ENCODE assay signal across 8 mouse cellular contexts in the genomic region with DNA sequence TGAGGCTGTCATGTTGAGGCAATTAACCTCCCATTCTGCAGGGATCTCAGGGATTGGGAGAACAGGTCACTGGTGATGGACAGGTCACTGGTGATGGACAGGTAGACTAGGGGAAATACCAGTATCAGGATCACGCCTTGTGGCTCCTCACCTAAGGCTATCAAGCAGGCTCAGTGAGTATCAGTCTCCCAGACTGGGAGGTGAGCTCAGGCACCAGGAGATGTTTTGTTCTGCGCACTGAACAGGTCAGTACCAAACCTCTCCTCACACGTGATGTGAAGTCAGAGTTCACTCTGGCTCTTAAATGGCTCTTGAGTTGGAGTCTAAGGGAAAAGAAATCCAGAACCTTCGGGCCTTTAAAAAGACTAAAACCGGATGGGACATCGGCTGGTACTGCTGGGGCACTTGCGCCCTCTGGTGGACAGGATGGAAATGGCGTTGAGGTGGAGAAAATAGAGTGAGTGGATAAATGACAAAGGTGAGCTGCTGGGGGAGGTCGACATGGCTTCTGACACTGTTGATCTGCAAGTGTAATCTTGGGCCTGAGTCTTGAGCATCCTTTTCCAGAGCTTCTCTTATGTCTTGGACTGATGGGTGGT. TPM values are rescaled to one million over a fixed set of nuclear protein-coding genes. Genes with fewer than 3 reads are reported as not detected.
DNase-seq lines count a peak whose midpoint lies in the region; ATAC-seq and TF ChIP-seq lines count a peak whose summit lies in the region.

No protein-coding gene starts in this region.

- H3K36me3 ChIP-seq in liver, embryonic 12.5 days: no peaks in the 10 kb centered on the region
- H3K36me3 ChIP-seq in myocyte (ENCODE audit: control insufficient read depth, insufficient read depth): no peaks in the 10 kb centered on the region
- no peaks in the 10 kb centered on the region for H3K36me3 ChIP-seq in stomach, postnatal 0 days (ENCODE audit: control insufficient read depth, insufficient read depth, low read length)

- no peak overlapping the region for H3K4me2 ChIP-seq in liver, embryonic 12.5 days
- peak overlapping the region; percentile 25 for H3K4me2 ChIP-seq in myocyte (ENCODE audit: low read depth)
- H3K4me2 ChIP-seq in stomach, postnatal 0 days (replicated peaks; ENCODE audit: low read depth): no peak overlapping the region

- H3K4me3 ChIP-seq in liver, embryonic 12.5 days: no peak overlapping the region
- H3K4me3 ChIP-seq in cerebellum, adult 2 months (replicated peaks; ENCODE audit: insufficient read depth, low read depth, low read length): no peak overlapping the region
- H3K4me3 ChIP-seq in myocyte: no peak overlapping the region
- H3K4me3 ChIP-seq in stomach, postnatal 0 days (ENCODE audit: low read depth, low read length): no peak overlapping the region

- DNase-seq in liver: peak; percentile 77
- DNase-seq in cerebellum, adult 2 months: peak; percentile 57 to 80
- peak; percentile 76 for DNase-seq in forelimb bud, embryonic 11.5 days (ENCODE audit: low read depth, low spot score)
- DNase-seq in induced T-regulatory cell, adult 2 months (ENCODE audit: low read depth): peak; percentile 91
- peak; percentile 72 to 76 for DNase-seq in left cerebral cortex, postnatal 36 days (ENCODE audit: low spot score in 2 of 2)
- DNase-seq in stomach, postnatal 0 days (ENCODE audit: low spot score): peak; percentile 74

- TF ChIP-seq POLR2A in cerebellum, adult 2 months (IDR thresholded peaks at IDR 0.05; ENCODE audit: borderline replicate concordance, insufficient read depth, low read length): no peak
- no peak for TF ChIP-seq POLR2A in myocyte (IDR thresholded peaks at IDR 0.05; ENCODE audit: insufficient read length, low read depth)

- WGBS in liver, embryonic 12.5 days (ENCODE audit: insufficient replicate concordance): 9% methylated on average over 9 of the region's 9 CpGs
- whole genome bisulfite sequencing in cerebellum, adult 2 months: 12% methylated on average over 9 of the region's 9 CpGs
- 9% methylated on average over 9 of the region's 9 CpGs for WGBS in stomach, postnatal 0 days

- H3K27ac ChIP-seq in liver, embryonic 12.5 days: no peak overlapping the region
- H3K27ac ChIP-seq in cerebellum, adult 2 months (ENCODE audit: insufficient read depth, low read length): no peak overlapping the region
- no peak overlapping the region for H3K27ac ChIP-seq in stomach, postnatal 0 days (replicated peaks)

- intact Hi-C loops in left cerebral cortex, postnatal 36 days (cut with DNase I): loop anchor here (1.0 to 10.0 kb wide), 3 partner anchors 69 to 696 kb away; a partner anchor contains a TSS

- peaks cover 10% of the 10 kb centered on the region for H3K4me1 ChIP-seq in liver, embryonic 12.5 days
- H3K4me1 ChIP-seq in cerebellum, adult 2 months (ENCODE audit: control insufficient read depth, insufficient read depth, low read length): peaks cover 5% of the 10 kb centered on the region; the same call in 1 of the 2 replicates
- no peaks in the 10 kb centered on the region for H3K4me1 ChIP-seq in stomach, postnatal 0 days (replicated peaks; ENCODE audit: control insufficient read depth, insufficient read depth)

- peaks cover 7% of the 10 kb centered on the region; the same call in 1 of the 2 replicates for H3K27me3 ChIP-seq in liver, embryonic 12.5 days (replicated peaks)
- no peaks in the 10 kb centered on the region for H3K27me3 ChIP-seq in cerebellum, adult 2 months (ENCODE audit: control insufficient read depth, insufficient read depth, low read length)
- peaks cover 22% of the 10 kb centered on the region for H3K27me3 ChIP-seq in myocyte (ENCODE audit: control insufficient read depth, insufficient read depth, insufficient read length)
- H3K27me3 ChIP-seq in stomach, postnatal 0 days (ENCODE audit: control insufficient read depth, insufficient read depth, low read length): no peaks in the 10 kb centered on the region

- TF ChIP-seq EP300 in stomach, postnatal 0 days (optimal IDR thresholded peaks at IDR 0.05): no peak

- no peak overlapping the region for H3ac ChIP-seq in myocyte (ENCODE audit: control insufficient read depth, insufficient read length)

- peak; percentile 93 for TF ChIP-seq CTCF in cerebellum, adult 2 months (IDR thresholded peaks at IDR 0.05; ENCODE audit: borderline replicate concordance, insufficient read depth, low read depth, low read length)
- peak; percentile 99 for TF ChIP-seq CTCF in stomach, postnatal 0 days (IDR thresholded peaks at IDR 0.05; ENCODE audit: low read depth)

- H3K9ac ChIP-seq in liver, embryonic 12.5 days: no peak overlapping the region
- H3K9ac ChIP-seq in stomach, postnatal 0 days (ENCODE audit: low read length): no peak overlapping the region

- no peaks in the 10 kb centered on the region for H3K9me3 ChIP-seq in liver, embryonic 12.5 days (replicated peaks)
- H3K9me3 ChIP-seq in stomach, postnatal 0 days (ENCODE audit: control insufficient read depth, low read length): no peaks in the 10 kb centered on the region

- no peak for ATAC-seq in liver, embryonic 12.5 days
- ATAC-seq in stomach, postnatal 0 days (ENCODE audit: low FRiP score, low TSS enrichment): peak; percentile 24

- H3K79me2 ChIP-seq in myocyte (ENCODE audit: control insufficient read depth, insufficient read depth): no peaks in the 10 kb centered on the region

TF ChIP-seq in myocyte, 11 proteins besides CTCF, POLR2A, EP300 and RAD21:
- TF ChIP-seq MYOD1 (IDR thresholded peaks at IDR 0.05; ENCODE audit: control insufficient read depth in 1 of 3, insufficient read length in 2 of 3, low read depth in 2 of 3): no peak
- no peak for TF ChIP-seq CEBPB (IDR thresholded peaks at IDR 0.05; ENCODE audit: insufficient read depth, poor library complexity, severe bottlenecking)
- TF ChIP-seq SRF (IDR thresholded peaks at IDR 0.05; ENCODE audit: control insufficient read depth, insufficient read length, low read depth): no peak
- no peak for TF ChIP-seq TCF3 (IDR thresholded peaks at IDR 0.05; ENCODE audit: insufficient read length, low read depth)
- TF ChIP-seq MYOG (IDR thresholded peaks at IDR 0.05; ENCODE audit: control insufficient read depth in 1 of 3, insufficient read depth in 1 of 3, insufficient read length in 2 of 3, low read depth in 2 of 3): no peak
- TF ChIP-seq E2F4 (IDR thresholded peaks at IDR 0.05; ENCODE audit: insufficient read depth): no peak
- TF ChIP-seq USF1 (IDR thresholded peaks at IDR 0.05; ENCODE audit: low read depth): no peak
- TF ChIP-seq POLR2AphosphoS2 (IDR thresholded peaks at IDR 0.05; ENCODE audit: insufficient read length, low read depth): no peak
- no peak for TF ChIP-seq MAX (IDR thresholded peaks at IDR 0.05; ENCODE audit: low read depth)
- no peak for TF ChIP-seq TCF12 (IDR thresholded peaks at IDR 0.05; ENCODE audit: insufficient read depth, poor library complexity, severe bottlenecking)
- no peak for TF ChIP-seq REST (IDR thresholded peaks at IDR 0.05; ENCODE audit: insufficient read depth, insufficient read length)

RNA-seq across cellular contexts. Expression of a gene that starts 11.3 kb away (rescaled TPM):
- polyA plus RNA-seq in liver, embryonic 12.5 days (2016; fragmentation: Nextera tagmentation; extraction: Ambion mirVana): 5.0 and 6.3 TPM in 2 replicates
- 6.8 and 7.7 TPM in 2 replicates for polyA plus RNA-seq in cerebellum, adult 2 months (2012; rRNA removed)
- total RNA-seq in left cerebral cortex, postnatal 36 days (2021): 1 to 10 TPM; 5.7 to 6.5 TPM
- polyA plus RNA-seq in myocyte (2012; fragmentation: generic; extraction: Trizol): 4.7 TPM
- polyA plus RNA-seq in stomach, postnatal 0 days (2015; fragmentation: Nextera tagmentation; extraction: Ambion mirVana): 3.8 and 4.8 TPM in 2 replicates

RNA-seq across cellular contexts. Expression of a gene that starts 24.3 kb away (rescaled TPM):
- polyA plus RNA-seq in liver, embryonic 12.5 days (2016; fragmentation: Nextera tagmentation; extraction: Ambion mirVana): 7.7 and 8.0 TPM in 2 replicates
- 27.9 and 29.1 TPM in 2 replicates for polyA plus RNA-seq in cerebellum, adult 2 months (2012; rRNA removed)
- total RNA-seq in left cerebral cortex, postnatal 36 days (2021): 10 to 100 TPM; 59.0 to 59.3 TPM
- 8.4 TPM for polyA plus RNA-seq in myocyte (2012; fragmentation: generic; extraction: Trizol)
- polyA plus RNA-seq in stomach, postnatal 0 days (2015; fragmentation: Nextera tagmentation; extraction: Ambion mirVana): 3.1 and 3.9 TPM in 2 replicates
